10 mouse cellular contexts compared by ENCODE assay signal in the genomic region with DNA sequence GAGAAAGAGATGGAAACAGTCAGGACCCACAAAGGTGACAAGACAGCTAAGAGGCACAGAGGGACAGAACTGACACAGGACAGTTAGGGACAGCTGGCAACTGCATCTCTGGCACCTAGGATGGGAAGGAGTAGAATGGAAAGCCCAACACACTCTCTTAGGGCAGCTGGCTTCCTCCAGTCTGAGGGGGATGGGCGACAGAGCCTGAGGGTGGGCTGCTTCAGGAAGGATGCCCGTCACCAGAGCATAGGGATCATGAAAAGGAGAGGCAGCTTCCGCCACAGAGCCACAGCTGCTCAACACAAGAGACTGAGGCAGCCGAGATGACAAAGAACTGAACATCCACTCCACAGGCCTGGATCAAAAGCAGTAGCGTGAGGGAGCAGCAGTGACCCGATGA. TPM values are rescaled to one million over a fixed set of nuclear protein-coding genes. Genes with fewer than 3 reads are reported as not detected.
DNase-seq lines count a peak whose midpoint lies in the region; TF ChIP-seq lines count a peak whose summit lies in the region.
"Had no signal": no experiment of that assay in that cellular context is flagged by ENCODE, and none has a peak within 500 bp of the region (broad histone marks: within the 10 kb centered on the region; RNA-seq: fewer than 3 reads in every experiment).

No protein-coding gene starts in this region.

- TF ChIP-seq CTCF in gastrocnemius, adult 2 months (IDR thresholded peaks at IDR 0.05): no peak

- no peak for DNase-seq in gastrocnemius, adult 2 months
- no peak for DNase-seq in gastrocnemius, adult 8-10 months (ENCODE audit: low spot score in 2 of 2)
- peak; percentile 53 for DNase-seq in thymus, postnatal 0 days (ENCODE audit: low spot score)
- DNase-seq in thymus, postnatal 10 days (ENCODE audit: low spot score in 2 of 2): no peak
- DNase-seq in lung, postnatal 10 days: peak; percentile 40
- no peak for DNase-seq in spleen, postnatal 14 days (ENCODE audit: low spot score in 2 of 2)
- DNase-seq in gastrocnemius, postnatal 14 days: no peak
- no peak for DNase-seq in right cerebral cortex, adult 18-20 months

- H3K27ac ChIP-seq in gastrocnemius, adult 2 months: peak overlapping the region; percentile 74
- H3K27ac ChIP-seq: kidney, embryonic 15.5 days; liver, embryonic 15.5 days had no signal

- intact Hi-C loops in gastrocnemius, adult 2 months (cut with DNase I): no loop called here
- intact Hi-C loops in gastrocnemius, postnatal 14 days (cut with DNase I; ENCODE audit: low total_unique reads): no loop called here

- no peak overlapping the region for H3K4me3 ChIP-seq in gastrocnemius, adult 2 months
- H3K4me3 ChIP-seq: kidney, embryonic 15.5 days; liver, embryonic 15.5 days had no signal

RNA-seq across cellular contexts. Expression of gene Twsg1, which starts 19.5 kb away (rescaled TPM):
- total RNA-seq in gastrocnemius, adult 2 months (2021): 10 to 100 TPM; 25.2 to 31.6 TPM
- 10 to 100 TPM; 31.6 to 41.9 (median 38.2) TPM for total RNA-seq in gastrocnemius, adult 8-10 months (2022)
- polyA plus RNA-seq in thymus, postnatal 0 days (2015; fragmentation: Nextera tagmentation; extraction: Ambion mirVana): 66.4 and 68.7 TPM in 2 replicates
- 10 to 100 TPM; 16.9 to 25.5 TPM for total RNA-seq in gastrocnemius, postnatal 14 days (2021)

RNA-seq across cellular contexts. Expression of gene Ralbp1, which starts 45.9 kb away (rescaled TPM):
- total RNA-seq in gastrocnemius, adult 2 months (2021): 10 to 100 TPM; 21.6 to 23.8 TPM
- total RNA-seq in gastrocnemius, adult 8-10 months (2022): 10 to 100 TPM; 24.5 to 31.2 (median 28.6) TPM
- polyA plus RNA-seq in thymus, postnatal 0 days (2015; fragmentation: Nextera tagmentation; extraction: Ambion mirVana): 94.9 and 105 TPM in 2 replicates
- total RNA-seq in gastrocnemius, postnatal 14 days (2021): 10 to 100 TPM; 25.3 to 25.8 TPM

Comparison
In these comparisons a context has a peak if more than half of its experiments do, and no peak if none do; other contexts are left out.
1. DNase-seq: peak in thymus, postnatal 0 days (single experiment) and lung, postnatal 10 days (single experiment); none in gastrocnemius, adult 2 months (single experiment), gastrocnemius, adult 8-10 months (0 of 2), thymus, postnatal 10 days (0 of 2), spleen, postnatal 14 days (0 of 2), gastrocnemius, postnatal 14 days (single experiment) and right cerebral cortex, adult 18-20 months (single experiment).